Comparison of ENCODE assay signal across 24 mouse cellular contexts in the genomic region with DNA sequence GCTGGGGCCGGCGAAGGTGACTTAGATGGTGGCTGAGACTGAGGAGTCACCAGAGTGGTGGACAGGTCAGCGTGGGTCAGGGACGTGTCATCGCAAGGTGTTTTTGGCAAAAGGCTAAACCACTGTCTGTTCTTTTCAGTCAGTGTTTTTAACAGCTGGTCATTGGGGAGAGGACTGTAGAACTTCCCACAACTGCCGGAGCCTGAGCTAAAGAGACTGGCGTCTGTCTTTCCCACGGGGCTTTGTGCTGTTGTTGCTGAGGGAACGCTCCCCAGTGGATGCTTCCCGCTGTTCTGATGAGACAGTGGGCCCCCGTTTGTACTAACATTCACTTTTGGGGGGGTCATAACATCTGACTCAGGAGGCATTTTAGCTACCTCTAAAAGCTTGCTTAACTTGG.
"Had no signal": no experiment of that assay in that cellular context is flagged by ENCODE, and none has a peak within 500 bp of the region (broad histone marks: within the 10 kb centered on the region; RNA-seq: fewer than 3 reads in every experiment).

No protein-coding gene starts in this region.

- H3K9ac ChIP-seq: limb, embryonic 13.5 days; liver, embryonic 12.5 days; liver, embryonic 15.5 days; lung, embryonic 15.5 days; neural tube, embryonic 12.5 days; neural tube, embryonic 15.5 days had no signal

- H3K9me3 ChIP-seq: limb, embryonic 10.5 days; limb, embryonic 13.5 days; liver, embryonic 12.5 days; liver, embryonic 15.5 days; lung, embryonic 15.5 days; megakaryocyte, embryonic 14.5 days; neural tube, embryonic 12.5 days; neural tube, embryonic 15.5 days had no signal

- H3K27ac ChIP-seq: kidney, postnatal 0 days; layer of hippocampus, adult 2 months; limb, embryonic 10.5 days; limb, embryonic 13.5 days; liver, embryonic 12.5 days; liver, embryonic 15.5 days; lung, embryonic 15.5 days; neural tube, embryonic 12.5 days; neural tube, embryonic 15.5 days; stomach, postnatal 0 days had no signal

- ATAC-seq: intestine, postnatal 0 days; liver, embryonic 12.5 days had no signal

- DNase-seq: kidney, adult 2 months; kidney, postnatal 25 days; layer of hippocampus, adult 9-11 months; liver; lung, adult 18-20 months; lung, postnatal 10 days; lung, postnatal 36 days; right cerebral cortex, postnatal 14 days; right cerebral cortex, postnatal 4 days; thymus, adult 2 months; thymus, postnatal 14 days; thymus, postnatal 4 days had no signal

- H3K4me3 ChIP-seq: layer of hippocampus, adult 2 months; limb, embryonic 10.5 days; limb, embryonic 13.5 days; liver, embryonic 12.5 days; liver, embryonic 15.5 days; lung, embryonic 15.5 days; megakaryocyte, embryonic 14.5 days; neural tube, embryonic 12.5 days; neural tube, embryonic 15.5 days had no signal

- H3K4me1 ChIP-seq: limb, embryonic 10.5 days; limb, embryonic 13.5 days; liver, embryonic 12.5 days; liver, embryonic 15.5 days; lung, embryonic 15.5 days; megakaryocyte, embryonic 14.5 days; neural tube, embryonic 12.5 days; neural tube, embryonic 15.5 days had no signal

- H3K4me2 ChIP-seq: limb, embryonic 13.5 days; liver, embryonic 12.5 days; liver, embryonic 15.5 days; lung, embryonic 15.5 days; neural tube, embryonic 12.5 days; neural tube, embryonic 15.5 days had no signal

- H3K27me3 ChIP-seq: limb, embryonic 13.5 days; liver, embryonic 12.5 days; liver, embryonic 15.5 days; lung, embryonic 15.5 days; megakaryocyte, embryonic 14.5 days; neural tube, embryonic 12.5 days; neural tube, embryonic 15.5 days had no signal
